Mouse (Mus musculus) stomach, postnatal 0 days (tissue): Measurements from ENCODE around the gene Fyn. TPM values are rescaled to one million over a fixed set of nuclear protein-coding genes. Genes with fewer than 3 reads are reported as not detected.

Source experiments
- ATAC-seq: fragments of 200-750 bp; cut with Nextera tagmentation; 2 replicates; pipeline ENCODE4 v1.8.0; 2017; ENCODE audit not compliant: low FRiP score, low TSS enrichment
- DNase-seq: peaks from one replicate; pipeline ENCODE4 v3.0.0-alpha.2; 2016; ENCODE audit warnings: low spot score
- H3K27ac ChIP-seq: fragments of 300-500 bp; sonication (generic); replicated peaks from 2 replicates; pipeline ENCODE4 v1.5.1; 2014; ENCODE audit warnings: mild to moderate bottlenecking, control low read depth
- H3K27me3 ChIP-seq: fragments of 300-500 bp; sonication (generic); 2 replicates; pipeline ENCODE4 v1.6.1; 2014; ENCODE audit warnings: low read length; ENCODE audit not compliant: control insufficient read depth, insufficient read depth
- H3K36me3 ChIP-seq: fragments of 300-500 bp; sonication (generic); 2 replicates; pipeline ENCODE4 v1.6.1; 2014; ENCODE audit warnings: low read length, mixed read lengths; ENCODE audit not compliant: control insufficient read depth, insufficient read depth
- H3K4me1 ChIP-seq: fragments of 300-500 bp; sonication (generic); replicated peaks from 2 replicates; pipeline ENCODE4 v1.6.1; 2014; ENCODE audit warnings: antibody characterized with exemption; ENCODE audit not compliant: control insufficient read depth, insufficient read depth
- H3K4me2 ChIP-seq: fragments of 300-500 bp; sonication (generic); replicated peaks from 2 replicates; pipeline ENCODE4 v1.6.1; 2014; ENCODE audit warnings: low read depth, mild to moderate bottlenecking, control low read depth, moderate library complexity
- H3K4me3 ChIP-seq: fragments of 300-500 bp; sonication (generic); 2 replicates; pipeline ENCODE4 v1.5.1; 2014; ENCODE audit warnings: low read depth, low read length, control low read depth
- H3K9ac ChIP-seq: fragments of 300-500 bp; sonication (generic); 2 replicates; pipeline ENCODE4 v1.6.1; 2014; ENCODE audit warnings: mild to moderate bottlenecking, low read length, control low read depth, mixed read lengths
- H3K9me3 ChIP-seq: fragments of 300-500 bp; sonication (generic); 2 replicates; pipeline ENCODE4 v1.6.1; 2016; ENCODE audit warnings: low read length; ENCODE audit not compliant: control insufficient read depth
- CTCF ChIP-seq: IDR thresholded peaks from 2 replicates; pipeline ENCODE4 v1.5.1; 2016; ENCODE audit warnings: antibody characterized with exemption, low read depth, mild to moderate bottlenecking, moderate library complexity
- EP300 ChIP-seq: optimal IDR thresholded peaks from 2 replicates; pipeline ENCODE3; 2016; ENCODE audit warnings: antibody characterized with exemption
- WGBS: fragments of 180-500 bp; shearing (Covaris S2); extraction: QIAGEN DNeasy Blood & Tissue Kit; methylation state at CpG from one replicate; pipeline ENCODE4 v1.1.7; 2014; 5-methylcytosine and 5-hydroxymethylcytosine counted together
- polyA plus RNA-seq: library from polyadenylated mRNA; unstranded; fragments of >200 nt; fragmentation: Nextera tagmentation; extraction: Ambion mirVana; gene quantifications from 2 replicates; pipeline ENCODE4 v1.2.1, GENCODE M21; 2015

Fyn gene
- polyA plus RNA-seq, 1 experiment from 2014 or later, result 12.5 TPM

- WGBS, result 44% methylated on average over 8 of the region's 8 CpGs
- TF ChIP-seq EP300, result no peak
- no peak for TF ChIP-seq CTCF
- H3K9ac ChIP-seq, result no peak overlapping the region
- no peak overlapping the region for H3K4me2 ChIP-seq
- H3K27ac ChIP-seq, result 0 out of 2 replicates have a peak overlapping the region, but pooled peaks have one; percentile 18
- ATAC-seq, result no peak
- no peak overlapping the region for H3K4me3 ChIP-seq
- 0 out of 2 replicates have a peak, but pooled peaks cover 3% of the 10 kb centered on the region for H3K4me1 ChIP-seq
- H3K9me3 ChIP-seq, result no peaks in the 10 kb centered on the region
- H3K27me3 ChIP-seq, result no peaks in the 10 kb centered on the region
- no peaks in the 10 kb centered on the region for H3K36me3 ChIP-seq
- DNase-seq, result no peak
These were observed 115.7 kb downstream of the Fyn start for GRCm38 (mm10) chr10:39484382-39484826.

DNA sequence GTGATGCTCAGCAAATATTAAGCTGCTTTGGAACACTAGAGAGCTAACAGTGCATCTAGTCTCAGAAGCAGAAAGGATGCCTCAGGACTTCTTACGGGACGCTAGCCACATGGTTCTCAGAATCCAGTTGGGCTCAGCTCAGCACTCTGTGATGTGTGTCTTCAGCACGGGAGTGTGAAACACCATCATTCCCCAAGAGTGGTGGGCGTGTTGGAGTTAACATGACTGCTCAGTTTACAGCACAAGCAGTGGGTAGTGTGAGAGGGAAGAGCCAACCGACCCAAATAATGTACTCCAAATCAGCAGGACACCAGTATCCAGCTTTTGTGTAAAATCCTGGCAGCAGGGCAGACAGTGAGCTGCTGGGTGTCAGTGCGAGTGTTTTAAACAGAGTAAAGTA is 116.2 kb downstream of the Fyn start:
- no peak for TF ChIP-seq CTCF
- TF ChIP-seq EP300, result no peak
- H3K4me2 ChIP-seq, result no peak overlapping the region
- no peak overlapping the region; the same call in 1 of the 2 replicates for H3K27ac ChIP-seq
- H3K9me3 ChIP-seq, result no peaks in the 10 kb centered on the region
- H3K4me1 ChIP-seq, result 0 out of 2 replicates have a peak, but pooled peaks cover 3% of the 10 kb centered on the region
- DNase-seq (no peak), ATAC-seq (no peak)
- no peaks in the 10 kb centered on the region for H3K36me3 ChIP-seq
- no peak overlapping the region for H3K4me3 ChIP-seq
- H3K9ac ChIP-seq, result no peak overlapping the region
- 48% methylated on average over 6 of the region's 6 CpGs for WGBS
- H3K27me3 ChIP-seq, result no peaks in the 10 kb centered on the region

GRCm38 (mm10) chr10:39485939-39486338 is 117.3 kb downstream of the Fyn start:
- H3K27ac ChIP-seq, result no peak overlapping the region
- H3K9me3 ChIP-seq, result no peaks in the 10 kb centered on the region
- 0 out of 2 replicates have a peak, but pooled peaks cover 3% of the 10 kb centered on the region for H3K4me1 ChIP-seq
- H3K9ac ChIP-seq, result no peak overlapping the region
- H3K4me3 ChIP-seq, result no peak overlapping the region
- TF ChIP-seq EP300 (no peak), CTCF (no peak)
- DNase-seq (no peak), ATAC-seq (no peak)
- no peaks in the 10 kb centered on the region for H3K27me3 ChIP-seq
- H3K4me2 ChIP-seq, result no peak overlapping the region
- H3K36me3 ChIP-seq, result no peaks in the 10 kb centered on the region
- 69% methylated on average over 4 of the region's 4 CpGs for WGBS

- Histone ChIP-seq H3K36me3 (no peaks in the 10 kb centered on the region), H3K9me3 (no peaks in the 10 kb centered on the region), H3K27ac (no peak overlapping the region), H3K4me1 (0 out of 2 replicates have a peak, but pooled peaks cover 3% of the 10 kb centered on the region), H3K9ac (no peak overlapping the region), H3K27me3 (no peaks in the 10 kb centered on the region), H3K4me3 (no peak overlapping the region), H3K4me2 (no peak overlapping the region)
- DNase-seq (no peak), ATAC-seq (no peak)
- 38% methylated on average over 11 of the region's 11 CpGs for WGBS
- TF ChIP-seq EP300 (no peak), CTCF (no peak)
These were observed 118.1 kb downstream of the Fyn start for GRCm38 (mm10) chr10:39486501-39487450.

- 0 out of 2 replicates have a peak, but pooled peaks cover 3% of the 10 kb centered on the region for H3K4me1 ChIP-seq
- H3K4me2 ChIP-seq, result no peak overlapping the region
- ATAC-seq, result no peak
- H3K4me3 ChIP-seq, result no peak overlapping the region
- H3K27ac ChIP-seq, result no peak overlapping the region
- H3K9me3 ChIP-seq, result no peaks in the 10 kb centered on the region
- WGBS, result 88% methylated on average over 14 of the region's 14 CpGs
- no peak for DNase-seq
- no peak overlapping the region for H3K9ac ChIP-seq
- no peaks in the 10 kb centered on the region for H3K36me3 ChIP-seq
- H3K27me3 ChIP-seq, result no peaks in the 10 kb centered on the region
- TF ChIP-seq CTCF, result no peak
- no peak for TF ChIP-seq EP300
These were observed 119.2 kb downstream of the Fyn start for GRCm38 (mm10) chr10:39487740-39488415.
